Mouse (Mus musculus) embryonic facial prominence, embryonic 15.5 days (tissue): ENCODE measurements at regions not wholly inside any gene's neighbourhood (a gene's known extent, or its start where the extent isn't known, plus 50 kb on each side); places are given as distances from the start of the nearest gene placed in this dataset.

Experiments used
- ATAC-seq: fragments of 200-750 bp; cut with Nextera tagmentation; 2 replicates; pipeline ENCODE4 v1.8.0; 2017; ENCODE audit warnings: low read depth, moderate TSS enrichment; ENCODE audit not compliant: insufficient number of reproducible peaks, low FRiP score, low TSS enrichment
- H3K27ac ChIP-seq: fragments of 300-500 bp; sonication (generic); replicated peaks from 2 replicates; pipeline ENCODE4 v1.5.1; 2015; ENCODE audit warnings: mild to moderate bottlenecking, inconsistent platforms
- H3K27me3 ChIP-seq: fragments of 300-500 bp; sonication (generic); 2 replicates; pipeline ENCODE4 v1.6.1; 2015; ENCODE audit warnings: inconsistent platforms
- H3K36me3 ChIP-seq: fragments of 300-500 bp; sonication (generic); 2 replicates; pipeline ENCODE4 v1.6.1; 2015; ENCODE audit warnings: mild to moderate bottlenecking, inconsistent platforms
- H3K4me1 ChIP-seq: fragments of 300-500 bp; sonication (generic); 2 replicates; pipeline ENCODE4 v1.6.1; 2015; ENCODE audit warnings: inconsistent platforms
- H3K4me2 ChIP-seq: fragments of 300-500 bp; sonication (generic); replicated peaks from 2 replicates; pipeline ENCODE4 v1.6.1; 2015; ENCODE audit warnings: mild to moderate bottlenecking, inconsistent platforms
- H3K4me3 ChIP-seq: fragments of 300-500 bp; sonication (generic); replicated peaks from 2 replicates; pipeline ENCODE4 v1.5.1; 2015; ENCODE audit warnings: mild to moderate bottlenecking, inconsistent platforms
- H3K9ac ChIP-seq: fragments of 300-500 bp; sonication (generic); 2 replicates; pipeline ENCODE4 v1.6.1; 2015; ENCODE audit warnings: inconsistent platforms
- H3K9me3 ChIP-seq: fragments of 300-500 bp; sonication (generic); replicated peaks from 2 replicates; pipeline ENCODE4 v1.6.1; 2016; ENCODE audit warnings: inconsistent platforms
- WGBS: fragments of 180-500 bp; shearing (Covaris S2); methylation state at CpG from one replicate; pipeline ENCODE4 v1.1.7; 2015; 5-methylcytosine and 5-hydroxymethylcytosine counted together

- no peaks in the 10 kb centered on the region for H3K4me1 ChIP-seq
- no peak overlapping the region for H3K4me3 ChIP-seq
- H3K9ac ChIP-seq: no peak overlapping the region
- H3K9me3 ChIP-seq: no peaks in the 10 kb centered on the region
- no peaks in the 10 kb centered on the region for H3K36me3 ChIP-seq
- ATAC-seq: no peak
- 57% methylated on average over 1 of the region's 1 CpGs for WGBS
- no peak overlapping the region for H3K27ac ChIP-seq
- H3K27me3 ChIP-seq: no peaks in the 10 kb centered on the region
- H3K4me2 ChIP-seq: no peak overlapping the region
These were observed 313.3 kb downstream of the Glrx3 start for GRCm38 (mm10) chr7:137750741-137751140.

- WGBS: 38% methylated on average over 4 of the region's 4 CpGs
- no peak overlapping the region for H3K4me2 ChIP-seq
- no peaks in the 10 kb centered on the region for H3K9me3 ChIP-seq
- H3K27me3 ChIP-seq: no peaks in the 10 kb centered on the region
- no peak overlapping the region for H3K4me3 ChIP-seq
- no peak overlapping the region for H3K27ac ChIP-seq
- no peak overlapping the region for H3K9ac ChIP-seq
- no peak for ATAC-seq
- no peaks in the 10 kb centered on the region for H3K4me1 ChIP-seq
- no peaks in the 10 kb centered on the region for H3K36me3 ChIP-seq
These were observed 313.9 kb downstream of the Glrx3 start for GRCm38 (mm10) chr7:137751151-137751859.

GRCm38 (mm10) chr7:137765961-137766360 is 328.5 kb downstream of the Glrx3 start:
- Histone ChIP-seq H3K36me3 (no peaks in the 10 kb centered on the region), H3K9me3 (no peaks in the 10 kb centered on the region), H3K4me3 (no peak overlapping the region), H3K4me2 (no peak overlapping the region), H3K4me1 (no peaks in the 10 kb centered on the region), H3K27me3 (no peaks in the 10 kb centered on the region), H3K27ac (no peak overlapping the region), H3K9ac (no peak overlapping the region)
- ATAC-seq: no peak
- 70% methylated on average over 3 of the region's 3 CpGs for WGBS

- H3K9ac ChIP-seq: no peak overlapping the region
- H3K4me1 ChIP-seq: no peaks in the 10 kb centered on the region
- H3K27ac ChIP-seq: no peak overlapping the region
- H3K4me3 ChIP-seq: no peak overlapping the region
- no peak for ATAC-seq
- no peaks in the 10 kb centered on the region for H3K27me3 ChIP-seq
- H3K9me3 ChIP-seq: no peaks in the 10 kb centered on the region
- no peaks in the 10 kb centered on the region for H3K36me3 ChIP-seq
- WGBS: 58% methylated on average over 2 of the region's 2 CpGs
- no peak overlapping the region for H3K4me2 ChIP-seq
These were observed 329.3 kb downstream of the Glrx3 start for GRCm38 (mm10) chr7:137766721-137767120.

GRCm38 (mm10) chr7:137773051-137773964 is 335.9 kb downstream of the Glrx3 start:
- no peak overlapping the region for H3K4me3 ChIP-seq

GRCm38 (mm10) chr7:137773965-137774310 is 336.5 kb downstream of the Glrx3 start:
- WGBS: 30% methylated on average over 7 of the region's 7 CpGs
- H3K27me3 ChIP-seq: no peaks in the 10 kb centered on the region
- no peak for ATAC-seq
- H3K9ac ChIP-seq: no peak overlapping the region
- H3K36me3 ChIP-seq: no peaks in the 10 kb centered on the region
- H3K27ac ChIP-seq: no peak overlapping the region
- H3K4me2 ChIP-seq: no peak overlapping the region
- peaks cover 12% of the 10 kb centered on the region; the same call in 1 of the 2 replicates for H3K4me1 ChIP-seq
- no peak overlapping the region for H3K4me3 ChIP-seq
- H3K9me3 ChIP-seq: no peaks in the 10 kb centered on the region

More at GRCm38 (mm10) chr7:137773051-137773964, 335.9 kb downstream of the Glrx3 start:
- Histone ChIP-seq H3K27me3 (no peaks in the 10 kb centered on the region), H3K36me3 (no peaks in the 10 kb centered on the region), H3K9ac (no peak overlapping the region), H3K27ac (no peak overlapping the region), H3K4me2 (no peak overlapping the region), H3K4me1 (peaks cover 12% of the 10 kb centered on the region; the same call in 1 of the 2 replicates), H3K9me3 (no peaks in the 10 kb centered on the region)
- WGBS: 60% methylated on average over 7 of the region's 7 CpGs
- no peak for ATAC-seq

- no peak for ATAC-seq
- Histone ChIP-seq H3K27me3 (no peaks in the 10 kb centered on the region; the same call in 1 of the 2 replicates), H3K9ac (no peak overlapping the region), H3K4me1 (no peaks in the 10 kb centered on the region), H3K4me3 (no peak overlapping the region), H3K9me3 (no peaks in the 10 kb centered on the region), H3K4me2 (no peak overlapping the region), H3K27ac (no peak overlapping the region), H3K36me3 (no peaks in the 10 kb centered on the region)
These were observed 346.5 kb downstream of the Glrx3 start for GRCm38 (mm10) chr7:137783954-137784353.

GRCm38 (mm10) chr7:137805361-137805760 is 367.9 kb downstream of the Glrx3 start:
- no peak overlapping the region for H3K9ac ChIP-seq
- no peak overlapping the region for H3K4me2 ChIP-seq
- no peaks in the 10 kb centered on the region for H3K27me3 ChIP-seq
- no peak overlapping the region for H3K4me3 ChIP-seq
- 24% methylated on average over 6 of the region's 6 CpGs for WGBS
- H3K4me1 ChIP-seq: no peaks in the 10 kb centered on the region
- ATAC-seq: no peak
- no peaks in the 10 kb centered on the region for H3K9me3 ChIP-seq
- H3K27ac ChIP-seq: no peak overlapping the region
- no peaks in the 10 kb centered on the region for H3K36me3 ChIP-seq

GRCm38 (mm10) chr7:137812839-137813238 is 375.4 kb downstream of the Glrx3 start:
- H3K4me2 ChIP-seq: no peak overlapping the region
- no peaks in the 10 kb centered on the region for H3K36me3 ChIP-seq
- no peaks in the 10 kb centered on the region for H3K27me3 ChIP-seq
- no peaks in the 10 kb centered on the region for H3K4me1 ChIP-seq
- H3K9me3 ChIP-seq: no peaks in the 10 kb centered on the region
- no peak overlapping the region for H3K4me3 ChIP-seq
- ATAC-seq: no peak; the same call in 1 of the 2 replicates
- WGBS: 67% methylated on average over 3 of the region's 3 CpGs
- H3K9ac ChIP-seq: no peak overlapping the region
- no peak overlapping the region for H3K27ac ChIP-seq

- H3K4me3 ChIP-seq: no peak overlapping the region
- no peaks in the 10 kb centered on the region for H3K9me3 ChIP-seq
- no peak overlapping the region for H3K4me2 ChIP-seq
- H3K9ac ChIP-seq: no peak overlapping the region
- H3K4me1 ChIP-seq: no peaks in the 10 kb centered on the region
- no peaks in the 10 kb centered on the region for H3K36me3 ChIP-seq
- no peak for ATAC-seq
- H3K27me3 ChIP-seq: no peaks in the 10 kb centered on the region
- H3K27ac ChIP-seq: no peak overlapping the region
- WGBS: 83% methylated on average over 2 of the region's 2 CpGs
These were observed 403.1 kb downstream of the Glrx3 start for GRCm38 (mm10) chr7:137840520-137840919.

- ATAC-seq: no peak
- WGBS: 65% methylated on average over 5 of the region's 5 CpGs
These were observed 403.6 kb downstream of the Glrx3 start for GRCm38 (mm10) chr7:137841044-137841443.

More at GRCm38 (mm10) chr7:137841044-137841443, 403.6 kb downstream of the Glrx3 start:
- H3K4me1 ChIP-seq: no peaks in the 10 kb centered on the region
- H3K9ac ChIP-seq: no peak overlapping the region
- H3K4me3 ChIP-seq: no peak overlapping the region
- H3K4me2 ChIP-seq: no peak overlapping the region
- no peaks in the 10 kb centered on the region for H3K9me3 ChIP-seq
- H3K36me3 ChIP-seq: no peaks in the 10 kb centered on the region
- no peaks in the 10 kb centered on the region for H3K27me3 ChIP-seq
- no peak overlapping the region for H3K27ac ChIP-seq
